Mouse (Mus musculus) testis, adult 2 months (tissue): ENCODE data around the gene Dennd2d. TPM values are rescaled to one million over a fixed set of nuclear protein-coding genes. Genes with fewer than 3 reads are reported as not detected.

Source experiments
- H3K27ac ChIP-seq: fragments of 200-500 bp; 2 replicates; pipeline ENCODE4 v1.5.1; 2012; ENCODE audit warnings: low read depth, low read length; ENCODE audit not compliant: control insufficient read depth, insufficient read depth
- H3K27me3 ChIP-seq: fragments of 200-500 bp; 2 replicates; pipeline ENCODE4 v1.6.1; 2012; ENCODE audit warnings: mild to moderate bottlenecking, low read length, moderate library complexity; ENCODE audit not compliant: control insufficient read depth, insufficient read depth
- H3K36me3 ChIP-seq: fragments of 200-500 bp; 2 replicates; pipeline ENCODE4 v1.6.1; 2012; ENCODE audit warnings: mild to moderate bottlenecking, low read length; ENCODE audit not compliant: control insufficient read depth, insufficient read depth
- H3K4me1 ChIP-seq: fragments of 200-500 bp; 2 replicates; pipeline ENCODE4 v1.6.1; 2012; ENCODE audit warnings: low read length; ENCODE audit not compliant: control insufficient read depth, insufficient read depth
- H3K4me3 ChIP-seq: fragments of 200-500 bp; 2 replicates; pipeline ENCODE4 v1.5.1; 2012; ENCODE audit warnings: low read depth, mild to moderate bottlenecking, low read length, moderate library complexity, mixed read lengths; ENCODE audit not compliant: control insufficient read depth
- CTCF ChIP-seq: fragments of 200-500 bp; IDR thresholded peaks from 2 replicates; pipeline ENCODE4 v1.5.1; 2012; ENCODE audit warnings: low read depth, mild to moderate bottlenecking, inconsistent platforms, low read length, moderate library complexity; ENCODE audit not compliant: control insufficient read depth, insufficient read depth, insufficient replicate concordance
- POLR2A ChIP-seq: fragments of 200-500 bp; IDR thresholded peaks from 2 replicates; pipeline ENCODE4 v1.6.1; 2012; ENCODE audit warnings: low read depth, mild to moderate bottlenecking, inconsistent platforms, low read length, moderate library complexity; ENCODE audit not compliant: control insufficient read depth
- polyA plus RNA-seq: library from polyadenylated mRNA; depleted of rRNA; stranded (reverse); fragments of >200 nt; gene quantifications from 2 replicates; pipeline ENCODE4 v1.2.3, GENCODE M21; 2012

Dennd2d gene
- polyA plus RNA-seq, 1 experiment = 0.17 TPM

- Histone ChIP-seq H3K4me3 (no peak overlapping the region), H3K36me3 (no peaks in the 10 kb centered on the region), H3K4me1 (no peaks in the 10 kb centered on the region), H3K27ac (no peak overlapping the region), H3K27me3 (no peaks in the 10 kb centered on the region)
- TF ChIP-seq POLR2A = no peak
- no peak for TF ChIP-seq CTCF
These were observed 14.8 kb downstream of the Dennd2d start for GRCm38 (mm10) chr3:106496996-106497395.

- no peaks in the 10 kb centered on the region for H3K36me3 ChIP-seq
- TF ChIP-seq POLR2A (no peak), CTCF (no peak)
- H3K4me3 ChIP-seq = no peak overlapping the region
- H3K4me1 ChIP-seq = no peaks in the 10 kb centered on the region
- H3K27me3 ChIP-seq = no peaks in the 10 kb centered on the region
- no peak overlapping the region for H3K27ac ChIP-seq
These were observed 18.3 kb downstream of the Dennd2d start for GRCm38 (mm10) chr3:106500510-106500909.

GRCm38 (mm10) chr3:106502892-106503291 is 20.7 kb downstream of the Dennd2d start:
- H3K4me3 ChIP-seq = no peak overlapping the region

GRCm38 (mm10) chr3:106510669-106511068 is 28.5 kb downstream of the Dennd2d start:
- TF ChIP-seq POLR2A (no peak), CTCF (no peak)

More at GRCm38 (mm10) chr3:106502892-106503291, 20.7 kb downstream of the Dennd2d start:
- Histone ChIP-seq H3K4me1 (no peaks in the 10 kb centered on the region), H3K27me3 (no peaks in the 10 kb centered on the region), H3K36me3 (no peaks in the 10 kb centered on the region), H3K27ac (no peak overlapping the region)
- no peak for TF ChIP-seq CTCF
- TF ChIP-seq POLR2A = no peak

GRCm38 (mm10) chr3:106515016-106515415 is 32.8 kb downstream of the Dennd2d start:
- H3K36me3 ChIP-seq = no peaks in the 10 kb centered on the region
- H3K4me3 ChIP-seq = no peak overlapping the region
- TF ChIP-seq POLR2A = no peak
- TF ChIP-seq CTCF = no peak
- no peaks in the 10 kb centered on the region for H3K4me1 ChIP-seq
- no peak overlapping the region for H3K27ac ChIP-seq
- H3K27me3 ChIP-seq = no peaks in the 10 kb centered on the region

More at GRCm38 (mm10) chr3:106510669-106511068, 28.5 kb downstream of the Dennd2d start:
- no peak overlapping the region for H3K27ac ChIP-seq
- H3K27me3 ChIP-seq = no peaks in the 10 kb centered on the region
- no peaks in the 10 kb centered on the region for H3K36me3 ChIP-seq
- no peaks in the 10 kb centered on the region for H3K4me1 ChIP-seq
- H3K4me3 ChIP-seq = no peak overlapping the region

GRCm38 (mm10) chr3:106522730-106523129 is 40.5 kb downstream of the Dennd2d start:
- Histone ChIP-seq H3K27ac (no peak overlapping the region), H3K27me3 (no peaks in the 10 kb centered on the region), H3K4me3 (no peak overlapping the region), H3K36me3 (no peaks in the 10 kb centered on the region), H3K4me1 (no peaks in the 10 kb centered on the region)
- no peak for TF ChIP-seq POLR2A
- no peak for TF ChIP-seq CTCF

- Histone ChIP-seq H3K4me1 (no peaks in the 10 kb centered on the region), H3K27me3 (no peaks in the 10 kb centered on the region), H3K27ac (no peak overlapping the region), H3K4me3 (no peak overlapping the region), H3K36me3 (no peaks in the 10 kb centered on the region)
- TF ChIP-seq POLR2A = no peak
- no peak for TF ChIP-seq CTCF
These were observed 44.2 kb downstream of the Dennd2d start for GRCm38 (mm10) chr3:106526411-106526810.

- TF ChIP-seq CTCF = no peak
- TF ChIP-seq POLR2A = no peak
- Histone ChIP-seq H3K4me1 (no peaks in the 10 kb centered on the region), H3K27ac (no peak overlapping the region), H3K27me3 (no peaks in the 10 kb centered on the region), H3K36me3 (no peaks in the 10 kb centered on the region), H3K4me3 (no peak overlapping the region)
These were observed 45.8 kb downstream of the Dennd2d start for GRCm38 (mm10) chr3:106528032-106528431.
